Mouse (Mus musculus) CD4-positive helper T cell, adult 2 months (primary cell): ENCODE data around the gene Napsa.
A peak's percentile ranks its signal among the peaks of the same experiment; 100 is the strongest.

Experiments
- DNase-seq: peaks from one replicate; pipeline ENCODE4 v3.0.0-alpha.2; 2012; ENCODE audit warnings: low read depth, missing footprints, low spot score

Gene Napsa

DNA sequence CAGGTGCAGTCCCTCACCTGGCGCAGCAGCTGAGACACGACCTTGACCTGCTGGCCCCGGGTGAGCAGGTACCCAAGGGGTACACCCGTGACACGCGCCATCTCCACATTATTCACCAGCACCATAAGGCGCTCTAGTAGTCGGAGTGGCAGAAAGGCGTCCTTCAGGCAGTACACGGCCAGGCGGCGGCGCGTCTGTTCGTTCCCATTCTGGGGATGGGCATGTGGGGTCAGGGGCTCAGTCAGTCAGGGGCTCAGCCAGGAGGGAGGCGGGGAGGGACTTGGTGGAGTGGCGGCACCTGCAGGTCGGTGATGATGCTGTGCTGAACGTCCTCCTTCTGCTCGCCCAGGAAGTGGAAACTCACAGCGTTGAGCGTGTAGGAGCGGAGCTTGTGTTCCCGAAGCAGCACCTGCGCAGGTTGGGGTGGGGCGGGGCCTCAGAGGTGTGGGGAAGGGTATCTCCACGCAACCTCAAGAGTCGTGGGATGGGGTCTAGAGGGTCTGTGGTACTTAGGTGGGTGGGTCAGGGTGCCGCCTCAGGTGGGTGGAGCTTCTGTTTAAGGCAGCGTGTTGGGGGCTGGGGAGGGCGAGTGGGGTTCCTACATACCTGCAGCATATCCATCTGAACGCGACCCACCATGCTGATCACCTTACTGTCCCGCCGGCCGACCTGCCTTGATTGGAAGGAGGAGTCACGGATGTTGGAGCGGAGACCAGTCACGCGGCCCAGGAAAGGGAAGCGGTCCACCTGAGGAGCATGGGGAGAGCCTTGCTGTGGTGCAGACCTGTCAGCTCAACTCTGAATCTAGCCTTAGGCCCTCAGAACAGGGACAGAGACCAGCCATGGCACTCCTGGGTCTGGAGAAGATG lies 33.2 kb upstream of the Napsa start:
- DNase-seq: no peak

DNA sequence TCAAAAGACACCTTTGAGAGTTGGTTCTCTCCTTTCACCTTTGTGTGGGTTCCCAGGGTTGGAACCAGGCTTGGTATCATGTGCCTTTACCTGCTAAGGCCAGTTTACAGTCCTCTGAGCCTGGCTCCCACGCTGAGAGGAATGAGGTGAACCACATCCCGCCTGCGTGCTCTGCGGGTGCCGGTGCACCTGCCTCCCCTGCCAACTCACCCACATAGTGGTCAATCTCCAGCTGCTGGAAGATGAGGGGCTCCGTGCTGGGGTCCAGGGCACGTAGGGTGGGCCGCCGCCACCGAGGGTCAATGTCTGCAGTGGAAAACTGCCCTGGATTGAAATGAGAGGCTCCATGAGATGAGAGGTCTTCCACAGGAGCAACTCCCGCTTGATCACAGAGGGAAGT lies 29.6 kb upstream of the Napsa start:
- no peak for DNase-seq

DNA sequence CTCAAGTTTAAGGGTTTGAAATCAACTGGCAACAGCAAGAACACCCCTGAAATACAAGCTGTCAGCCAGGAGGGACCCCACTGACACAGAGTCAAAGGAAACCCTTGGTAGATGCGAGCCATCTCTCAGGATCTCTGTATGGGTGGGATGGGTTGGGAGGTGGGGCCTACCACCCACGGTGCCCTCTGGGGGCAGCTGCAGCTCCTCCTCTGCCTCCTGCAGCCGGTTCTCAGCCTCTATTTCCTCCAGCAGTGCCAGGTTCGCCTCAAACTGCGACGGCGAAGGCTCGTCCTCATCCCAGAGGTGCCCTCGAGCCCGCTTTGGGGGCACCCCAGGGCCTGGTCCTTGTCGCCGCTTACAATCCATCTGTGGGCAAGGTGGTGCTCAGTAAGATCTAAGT lies 29.1 kb upstream of the Napsa start:
- no peak for DNase-seq

DNA sequence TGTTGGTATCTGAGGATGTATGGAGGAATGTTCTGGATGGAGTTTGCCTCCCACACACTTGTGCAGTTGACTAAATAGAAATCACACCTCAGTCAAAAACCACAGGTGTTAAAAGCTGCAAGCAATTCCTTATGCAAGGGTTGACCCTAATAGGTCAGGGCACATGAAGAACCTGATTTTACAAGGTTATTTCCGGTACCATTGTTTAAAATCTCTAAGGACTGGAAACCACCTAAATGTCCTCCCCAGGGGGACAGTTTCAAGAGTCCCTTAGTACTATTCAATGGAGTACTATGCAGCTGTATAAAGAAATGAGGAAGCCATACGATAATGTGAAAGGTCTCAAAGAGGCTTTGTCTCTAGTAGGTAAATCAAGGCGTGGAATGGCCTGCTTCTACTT lies 25.9 kb upstream of the Napsa start:
- no peak for DNase-seq

DNA sequence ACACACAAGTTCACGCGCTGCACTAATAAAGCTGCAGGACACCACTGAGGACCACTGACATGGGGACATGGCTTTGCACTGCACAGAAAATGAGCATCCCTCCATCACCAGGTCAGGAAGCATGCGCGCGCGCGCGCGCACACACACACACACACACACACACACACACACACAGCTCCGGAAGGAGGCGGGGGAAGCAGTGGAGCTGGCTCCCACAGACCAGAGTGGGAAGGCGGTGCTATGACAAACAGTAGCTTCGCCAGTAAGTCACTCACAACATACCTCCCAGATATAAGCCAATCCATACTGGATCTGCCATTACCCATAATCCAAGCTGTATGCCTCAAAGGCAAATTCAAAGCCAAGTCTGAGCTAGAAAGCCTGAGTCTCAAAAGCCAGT lies 25.1 kb upstream of the Napsa start:
- peak; percentile 70 for DNase-seq

DNA sequence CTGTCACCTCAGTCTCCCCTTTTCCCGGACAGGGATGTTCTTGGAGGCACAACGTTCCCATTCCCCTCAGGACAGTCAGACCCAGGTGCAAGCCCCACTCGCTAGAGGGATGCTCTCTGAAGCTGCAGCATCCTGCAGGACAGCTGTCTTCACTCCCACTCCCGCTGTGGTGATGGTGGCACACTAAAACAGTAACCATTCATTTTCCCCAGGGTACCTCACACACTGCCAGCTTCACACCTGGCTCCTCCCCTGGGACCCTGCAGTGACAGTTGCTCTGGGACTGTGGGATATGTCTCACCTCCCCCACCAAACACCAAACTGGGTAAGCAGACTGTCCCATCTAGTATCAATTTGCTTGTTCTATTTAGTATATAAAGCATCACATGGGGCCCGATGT lies 24.5 kb upstream of the Napsa start:
- peak; percentile 22 for DNase-seq

DNA sequence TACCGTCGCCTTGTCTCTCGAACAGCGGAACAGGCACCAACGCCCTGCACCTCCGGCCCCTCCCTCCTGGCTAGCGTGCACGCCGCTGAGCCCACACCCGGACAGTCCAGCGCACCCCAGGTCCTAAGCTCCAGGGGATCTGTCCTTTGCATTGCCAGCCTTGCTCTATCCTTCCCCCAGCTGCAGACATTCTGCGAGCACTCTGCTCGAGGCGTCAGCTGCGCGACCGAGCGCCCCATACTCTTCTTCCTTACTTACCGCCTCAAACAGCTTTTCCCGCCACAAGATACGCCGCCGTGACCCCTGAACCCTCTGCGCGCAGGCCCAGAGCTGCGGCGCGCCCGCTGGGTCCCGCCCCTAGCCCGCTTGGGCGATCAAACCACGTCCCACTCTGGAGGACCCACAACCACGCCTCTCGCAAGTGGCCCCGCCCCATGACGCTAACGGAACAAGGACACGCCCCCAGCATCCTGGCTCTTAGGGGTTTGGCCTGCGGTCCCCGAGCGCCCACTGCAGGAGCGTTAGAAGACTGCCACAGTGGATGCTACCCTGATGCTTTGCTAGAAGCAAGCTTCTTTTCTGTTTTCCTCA lies 23.6 kb upstream of the Napsa start, which contains the start of gene Pold1:
Pold1 (minus strand) TSS at position 353 of the 591 bp plus-strand sequence.
- DNase-seq: peak; percentile 99

DNA sequence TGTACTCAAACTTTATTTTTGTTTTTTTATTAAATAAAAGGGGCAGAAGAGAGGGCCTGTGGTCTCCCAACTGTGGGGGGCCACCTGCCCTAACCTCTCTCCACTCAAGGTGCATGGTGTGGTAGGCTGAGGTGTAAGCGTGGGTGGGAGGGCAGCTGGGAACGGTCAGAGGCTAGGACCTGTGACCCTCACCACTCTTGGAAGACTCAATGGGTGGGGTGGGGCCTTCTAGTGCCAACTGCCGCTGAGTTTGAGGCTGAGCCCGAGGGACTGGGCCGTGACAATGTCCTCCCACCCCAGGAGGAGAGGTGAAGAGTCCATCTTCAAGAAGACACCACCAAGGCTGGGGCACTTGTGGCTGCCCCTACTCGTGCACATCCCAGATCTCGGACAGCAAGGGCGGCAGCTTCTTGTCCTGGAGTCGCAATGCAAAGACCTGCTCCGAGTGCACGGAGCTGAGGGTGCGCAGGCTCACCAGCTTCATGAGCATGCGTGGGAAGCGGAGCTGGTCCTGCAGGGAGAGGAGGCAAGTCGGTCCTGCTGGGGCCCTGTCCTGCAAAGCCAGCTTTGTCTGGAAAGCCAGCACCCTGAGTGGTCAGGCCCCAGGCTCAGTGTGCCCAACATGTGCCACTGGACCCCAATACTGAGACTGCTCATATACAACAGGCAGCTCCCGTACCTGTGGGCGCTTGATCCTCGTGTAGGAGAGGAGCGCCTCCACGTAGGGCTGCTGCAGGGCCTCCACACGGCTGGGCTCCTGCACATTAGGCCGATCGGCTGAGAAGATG lies 22.4 kb upstream of the Napsa start:
- DNase-seq: no peak

DNA sequence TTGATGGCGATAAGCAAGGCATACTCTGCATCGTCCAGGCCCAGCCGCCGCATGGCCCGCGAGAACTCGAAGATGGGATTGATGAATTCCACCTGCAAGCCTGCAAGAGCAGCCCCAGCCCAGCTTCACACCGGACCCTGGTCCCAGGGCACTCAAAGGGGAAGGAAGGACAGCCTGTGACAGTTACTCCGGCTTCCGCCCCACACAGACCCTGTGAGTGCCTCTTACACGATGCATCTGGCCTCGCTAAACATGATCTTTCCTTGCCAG lies 21.8 kb upstream of the Napsa start:
- no peak for DNase-seq

DNA sequence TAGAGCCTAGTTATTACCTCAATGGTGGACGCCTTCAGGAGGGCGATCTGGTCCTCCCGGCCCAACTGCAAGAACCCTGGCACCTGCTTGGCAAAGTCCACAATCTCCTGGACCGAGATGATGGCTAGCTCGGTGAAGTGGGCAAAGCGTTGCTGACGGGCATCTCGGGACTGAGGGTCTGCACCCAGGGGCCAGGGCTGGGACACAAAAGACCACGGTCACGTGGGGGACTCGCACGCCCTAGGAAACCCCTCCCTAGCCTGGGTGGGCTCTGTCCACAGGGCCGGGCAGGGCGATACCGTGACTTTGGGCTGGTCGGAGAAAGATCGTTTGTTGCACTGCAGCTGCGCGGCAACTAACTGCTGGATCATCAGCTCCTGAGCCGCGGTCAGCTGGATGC lies 20.9 kb upstream of the Napsa start:
- no peak for DNase-seq

DNA sequence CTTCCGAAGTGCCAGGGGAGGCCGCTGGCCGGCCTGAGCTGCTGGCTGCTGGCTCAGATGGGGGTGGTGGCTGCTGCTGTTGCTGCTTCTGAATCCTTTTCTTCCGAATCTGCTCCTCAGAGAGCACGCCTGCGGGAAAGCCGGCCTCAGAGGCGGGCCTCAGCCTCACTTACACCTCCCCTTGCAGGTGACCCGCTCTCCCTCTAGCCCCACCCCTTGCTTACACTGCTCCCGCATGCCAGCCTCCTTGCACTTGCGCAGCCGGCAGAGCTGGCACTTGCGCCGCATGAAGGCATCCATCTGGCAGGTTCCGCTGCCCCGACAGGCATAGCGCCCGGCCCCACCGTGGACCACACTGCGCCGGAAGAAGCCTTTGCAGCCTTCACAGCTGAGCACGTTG lies 20.4 kb upstream of the Napsa start:
- no peak for DNase-seq

DNA sequence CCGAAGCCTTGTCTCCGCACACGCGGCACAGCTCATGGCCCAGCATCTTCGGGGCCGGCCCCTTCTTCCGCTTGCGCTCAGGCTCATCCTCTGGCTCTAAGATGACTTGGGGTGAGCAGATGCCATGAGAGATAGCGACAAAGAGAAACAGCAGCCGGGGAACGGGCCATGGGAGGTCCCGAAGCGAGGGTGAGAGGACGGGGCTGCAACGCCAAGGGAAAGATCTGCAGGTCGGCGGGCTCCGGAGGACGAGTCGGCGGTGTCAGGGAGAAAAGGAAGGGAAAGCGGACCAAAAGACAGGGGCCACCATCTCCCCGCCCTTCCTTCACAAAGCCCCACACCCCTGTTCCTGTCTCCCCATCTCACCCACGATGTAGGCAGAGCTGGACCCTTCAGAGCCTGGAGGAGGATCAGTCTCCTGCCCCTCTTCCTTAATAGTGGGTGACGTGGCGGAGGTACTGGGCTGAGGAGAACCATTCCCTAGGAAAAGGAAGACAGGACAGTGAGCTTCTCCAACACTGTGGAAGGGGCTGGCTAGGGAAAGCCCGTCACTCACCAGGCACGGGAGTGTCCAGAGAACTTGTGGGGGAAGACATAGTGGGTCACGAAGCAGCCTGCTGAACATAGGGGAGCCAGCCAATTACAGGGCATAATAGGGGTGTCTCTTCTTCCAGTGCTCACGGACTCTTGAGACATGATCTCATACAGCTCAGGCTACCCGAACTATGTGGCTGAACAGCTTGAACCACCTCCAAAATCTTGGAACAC lies 19.9 kb upstream of the Napsa start:
- no peak for DNase-seq

DNA sequence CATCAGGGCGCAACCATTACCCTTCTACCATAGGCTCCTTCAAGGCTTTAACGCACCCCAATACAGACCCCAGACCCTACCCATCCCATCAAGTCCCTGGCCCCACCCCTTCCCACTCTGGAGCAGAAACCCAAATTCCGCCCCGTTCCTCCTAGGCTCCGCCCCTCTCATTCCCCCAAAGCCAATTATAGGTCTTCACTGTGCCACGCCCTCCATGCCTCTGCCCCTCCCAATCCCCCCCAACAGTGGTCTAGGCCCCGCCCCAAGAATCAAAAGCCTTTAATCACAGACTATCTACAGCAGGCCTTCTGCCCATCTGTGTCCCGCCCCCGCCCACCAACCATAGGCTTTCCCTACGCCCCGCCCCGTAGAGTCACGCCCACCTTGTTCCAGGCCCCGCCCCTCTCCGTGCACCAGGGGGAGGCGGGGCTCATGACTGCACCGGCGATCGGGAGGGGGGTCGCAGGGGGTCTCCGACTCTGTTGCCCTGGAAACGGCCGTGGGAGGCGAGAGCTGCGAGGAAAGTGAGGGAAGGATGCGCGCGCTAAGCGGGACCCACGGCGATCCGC lies 18.9 kb upstream of the Napsa start:
- peak; percentile 86 for DNase-seq

DNA sequence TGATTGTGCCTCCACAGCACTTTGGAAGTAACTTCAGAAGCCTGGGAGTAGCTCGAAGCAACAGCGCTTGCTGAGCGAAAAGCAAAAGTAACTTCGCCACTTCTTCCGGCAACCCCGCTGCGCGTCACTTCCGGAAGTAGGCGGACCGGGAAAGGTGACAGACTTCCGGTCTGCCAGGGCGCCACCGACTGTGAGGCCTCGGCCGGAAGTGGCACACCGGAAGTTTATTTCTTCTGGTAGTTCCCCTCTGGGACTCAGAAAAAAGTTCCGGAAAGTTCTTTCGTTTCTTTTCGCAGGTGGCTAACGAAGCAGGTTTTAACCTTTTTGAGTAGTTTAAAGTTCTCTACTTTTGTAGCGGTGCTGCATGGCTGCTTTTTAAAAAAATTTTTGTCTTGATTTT lies 18.4 kb upstream of the Napsa start, which contains the start of gene Nr1h2:
Nr1h2 (minus strand) TSS at position 126 of the 400 bp plus-strand sequence.
- peak; percentile 98 for DNase-seq

DNA sequence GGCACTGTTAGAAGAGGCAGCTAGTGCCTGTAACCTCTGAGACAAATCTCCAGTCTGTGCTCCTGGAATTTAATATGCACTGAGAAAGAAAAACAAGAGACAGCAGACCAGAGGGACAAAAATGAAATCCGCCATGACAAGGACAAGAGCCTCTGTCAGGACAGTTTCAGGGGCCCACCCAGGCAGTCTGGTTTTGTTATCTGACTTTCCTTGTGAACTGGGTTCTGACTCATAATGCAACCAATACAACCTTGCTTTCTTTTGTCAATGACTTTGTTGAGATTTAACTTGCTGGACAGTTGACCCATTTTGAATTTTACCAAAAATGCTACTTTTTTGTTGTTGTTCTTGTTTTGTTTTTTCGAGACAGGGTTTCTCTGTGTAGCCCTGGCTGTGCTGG lies 14.6 kb upstream of the Napsa start:
- no peak for DNase-seq

DNA sequence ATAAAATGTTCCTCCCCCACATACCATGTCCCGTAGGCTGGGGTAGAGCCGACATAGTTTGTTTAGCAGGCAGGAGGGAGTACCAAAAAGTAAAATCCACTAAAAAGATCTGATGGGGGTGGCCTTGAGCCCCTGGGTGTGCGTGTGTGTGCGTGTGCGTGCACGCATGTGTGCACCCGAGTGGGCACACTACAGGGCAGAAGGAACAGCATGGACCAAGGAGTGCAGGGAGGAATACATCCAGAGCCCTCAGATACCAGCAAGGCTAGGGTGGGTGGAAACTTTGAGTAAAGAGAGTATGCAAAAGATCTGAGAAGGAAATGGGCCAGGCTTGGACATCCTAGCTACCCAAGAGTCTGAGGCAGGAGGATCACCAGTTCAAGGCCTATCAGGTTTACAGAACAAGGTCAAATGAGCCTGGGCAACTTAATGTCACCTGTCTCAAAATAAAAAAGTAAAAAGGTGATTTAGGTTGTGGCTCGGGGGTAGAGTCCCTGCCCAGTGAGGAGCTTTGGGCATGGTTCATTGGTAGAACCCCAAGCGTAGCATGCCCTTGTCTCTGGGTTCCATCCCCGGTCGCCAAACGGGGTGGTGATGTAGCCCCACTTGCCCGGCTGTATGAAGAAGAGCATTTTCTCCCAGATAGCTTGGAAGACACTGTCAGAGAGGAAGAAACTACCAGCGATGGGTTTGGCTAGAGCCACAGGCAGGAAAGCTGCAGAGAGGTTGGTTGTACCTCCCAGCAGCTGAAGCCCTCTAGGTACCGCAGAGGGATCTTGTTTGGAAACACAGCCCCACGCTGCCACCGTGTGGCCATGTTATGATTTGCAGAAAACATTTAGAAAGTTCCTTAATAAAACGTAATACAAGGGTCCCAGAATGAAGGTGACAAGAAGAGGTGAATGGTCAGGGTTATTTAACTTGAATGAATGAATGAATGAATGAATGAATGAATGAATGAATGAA lies 11.5 kb upstream of the Napsa start:
- peak; percentile 85 for DNase-seq

DNA sequence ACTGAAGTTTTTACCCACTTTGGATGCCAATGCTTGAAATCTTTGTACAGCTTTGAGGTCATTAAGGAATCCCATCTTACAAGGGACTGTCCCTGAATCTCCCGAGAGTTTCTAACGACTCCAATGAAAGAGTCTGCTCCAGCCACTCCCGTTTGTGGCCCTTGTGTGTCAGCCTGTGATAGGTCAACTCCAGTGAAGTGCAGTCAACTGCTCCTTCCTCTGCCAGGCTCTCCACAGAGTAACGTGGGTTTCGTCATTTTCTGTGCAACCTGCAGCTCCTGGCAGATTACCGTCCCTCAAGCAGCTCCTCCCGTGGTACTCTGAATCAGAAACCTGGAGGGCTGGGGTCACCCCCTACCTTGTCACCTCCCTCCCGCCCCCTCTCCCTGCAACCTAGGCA lies 8.9 kb upstream of the Napsa start:
- no peak for DNase-seq

DNA sequence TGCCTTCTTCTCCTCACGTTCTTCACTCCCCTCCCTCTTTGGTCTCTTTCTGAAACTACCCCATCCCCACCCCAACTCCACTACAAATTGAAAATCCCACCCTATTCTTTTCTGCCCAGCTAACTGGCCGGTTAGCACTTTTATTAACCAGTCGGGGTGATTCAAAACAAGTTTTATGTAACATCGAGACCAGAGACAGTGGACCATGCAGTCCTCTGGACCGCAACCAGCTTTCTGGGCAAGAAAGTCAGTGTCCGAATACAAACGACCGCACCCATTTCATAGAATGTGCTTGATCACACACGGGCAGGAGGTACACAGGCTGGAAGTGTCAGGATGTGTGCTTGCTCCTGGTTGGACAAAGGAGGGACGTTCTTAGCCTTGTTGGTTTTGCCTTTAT lies 7.7 kb upstream of the Napsa start:
- DNase-seq: no peak

DNA sequence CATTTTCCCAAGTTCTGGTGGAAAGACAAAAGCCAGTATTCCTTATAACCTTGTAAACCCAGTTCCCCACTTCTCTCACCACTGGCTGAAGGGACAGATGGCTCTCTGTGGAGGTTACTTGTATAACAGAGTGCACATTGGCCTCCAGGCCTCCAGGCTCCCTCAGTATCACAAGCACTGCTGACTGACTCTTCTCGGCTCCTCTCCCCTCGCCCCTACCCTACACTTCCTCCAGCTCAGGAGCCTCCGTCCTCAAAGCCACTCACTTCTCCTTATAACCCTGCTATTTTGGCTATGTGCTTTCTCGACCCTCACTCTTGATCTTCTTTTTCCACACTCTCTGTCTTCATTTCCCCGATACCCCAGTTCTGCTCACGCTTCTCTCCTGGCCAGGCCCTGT lies 6.8 kb upstream of the Napsa start:
- no peak for DNase-seq

DNA sequence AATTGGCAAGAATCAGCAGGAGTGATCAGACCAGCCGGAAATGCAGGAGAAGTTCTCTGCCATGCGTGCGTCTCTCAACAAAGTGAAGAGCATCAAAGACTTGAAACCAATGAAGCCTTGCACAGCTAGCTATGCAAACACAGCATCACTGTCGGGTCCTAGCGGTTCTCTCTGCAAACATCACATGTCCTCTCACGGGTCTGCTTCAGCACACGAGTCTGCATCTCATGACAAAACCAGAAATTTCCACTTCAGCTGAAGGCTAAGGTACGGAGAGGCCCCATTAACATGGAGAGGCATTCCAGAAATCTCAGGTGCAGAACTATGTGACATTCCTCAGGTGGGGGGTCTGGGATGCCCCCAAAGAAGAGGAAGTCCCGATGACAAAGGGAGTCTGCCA lies 3.4 kb upstream of the Napsa start:
- no peak for DNase-seq
